Mouse (Mus musculus): Measurements from ENCODE around the gene Crip3. TPM values are rescaled to one million over a fixed set of nuclear protein-coding genes. Genes with fewer than 3 reads are reported as not detected.
A peak's percentile ranks its signal among the peaks of the same experiment; 100 is the strongest.

Crip3 gene
- polyA plus RNA-seq, 1 experiment from 2014 or later = 0.63 TPM

GRCm38 (mm10) chr17:46436672-46437366, 8.1 kb downstream of the Crip3 start:
- Histone ChIP-seq H3K4me2 (peak overlapping the region; percentile 35), H3K4me3 (replicated peaks) (0 out of 2 replicates have a peak overlapping the region, but pooled peaks have one; percentile 9), H3K36me3 (no peaks in the 10 kb centered on the region), H3K27ac (no peak overlapping the region), H3K4me1 (replicated peaks) (peaks cover 11% of the 10 kb centered on the region; the same call in 1 of the 2 replicates), H3K9me3 (no peaks in the 10 kb centered on the region), H3K27me3 (peaks cover 65% of the 10 kb centered on the region), H3K9ac (replicated peaks) (no peak overlapping the region)
- ATAC-seq (ENCODE audit: insufficient number of reproducible peaks, insufficient read depth, low FRiP score, low TSS enrichment, low read depth) = peak; percentile 34; the same call in 1 of the 2 replicates
- WGBS = 27% methylated on average over 23 of the region's 23 CpGs

- 86% methylated on average over 4 of the region's 4 CpGs for WGBS
- H3K27me3 ChIP-seq = peaks cover 75% of the 10 kb centered on the region
- H3K4me3 ChIP-seq (replicated peaks) = no peak within 1 kb of the TSS
Measured at GRCm38 (mm10) chr17:46438298-46438873, 9.7 kb downstream of the Crip3 start, which contains the start of gene Slc22a7. Gene Slc22a7, minus strand, starts transcription at chr17:46438457.

GRCm38 (mm10) chr17:46439176-46439575, 10.4 kb downstream of the Crip3 start:
- H3K4me2 ChIP-seq = no peak overlapping the region
- peaks cover 75% of the 10 kb centered on the region for H3K27me3 ChIP-seq
- H3K9ac ChIP-seq (replicated peaks) = no peak overlapping the region
- H3K9me3 ChIP-seq = no peaks in the 10 kb centered on the region
- no peak for ATAC-seq (ENCODE audit: insufficient number of reproducible peaks, insufficient read depth, low FRiP score, low TSS enrichment, low read depth)
- WGBS = 93% methylated on average over 10 of the region's 10 CpGs
- H3K36me3 ChIP-seq = no peaks in the 10 kb centered on the region
- peaks cover 17% of the 10 kb centered on the region; the same call in 1 of the 2 replicates for H3K4me1 ChIP-seq (replicated peaks)
- no peak overlapping the region for H3K4me3 ChIP-seq (replicated peaks)
- no peak overlapping the region for H3K27ac ChIP-seq

More at GRCm38 (mm10) chr17:46438298-46438873, 9.7 kb downstream of the Crip3 start, which contains the start of gene Slc22a7:
- Histone ChIP-seq H3K4me2 (no peak within 1 kb of the TSS), H3K9ac (replicated peaks) (no peak within 1 kb of the TSS; the same call in 1 of the 2 replicates), H3K27ac (no peak within 1 kb of the TSS), H3K4me1 (replicated peaks) (peaks cover 23% of the 10 kb centered on the region; the same call in 1 of the 2 replicates), H3K9me3 (no peaks in the 10 kb centered on the region), H3K36me3 (no peaks in the 10 kb centered on the region)
- ATAC-seq (ENCODE audit: insufficient number of reproducible peaks, insufficient read depth, low FRiP score, low TSS enrichment, low read depth) = no peak

- Histone ChIP-seq H3K27ac (no peak overlapping the region), H3K9me3 (no peaks in the 10 kb centered on the region)
- ATAC-seq (ENCODE audit: insufficient number of reproducible peaks, insufficient read depth, low FRiP score, low TSS enrichment, low read depth) = no peak
Measured at GRCm38 (mm10) chr17:46444839-46445579, 16.3 kb downstream of the Crip3 start.

GRCm38 (mm10) chr17:46446264-46446663, 17.5 kb downstream of the Crip3 start:
- Histone ChIP-seq H3K9me3 (no peaks in the 10 kb centered on the region; the same call in 1 of the 2 replicates), H3K4me3 (replicated peaks) (no peak overlapping the region), H3K27me3 (peaks cover 68% of the 10 kb centered on the region), H3K27ac (no peak overlapping the region), H3K4me1 (replicated peaks) (peaks cover 22% of the 10 kb centered on the region), H3K36me3 (no peaks in the 10 kb centered on the region), H3K9ac (replicated peaks) (no peak overlapping the region), H3K4me2 (no peak overlapping the region)
- no peak for ATAC-seq (ENCODE audit: insufficient number of reproducible peaks, insufficient read depth, low FRiP score, low TSS enrichment, low read depth)
- WGBS = 91% methylated on average over 16 of the region's 16 CpGs

More at GRCm38 (mm10) chr17:46444839-46445579, 16.3 kb downstream of the Crip3 start:
- Histone ChIP-seq H3K4me3 (replicated peaks) (peak overlapping the region; percentile 40), H3K4me1 (replicated peaks) (peaks cover 22% of the 10 kb centered on the region), H3K4me2 (peak overlapping the region; percentile 70), H3K36me3 (no peaks in the 10 kb centered on the region), H3K27me3 (peaks cover 74% of the 10 kb centered on the region), H3K9ac (replicated peaks) (peak overlapping the region; percentile 42)
- WGBS = 2% methylated on average over 50 of the region's 50 CpGs

- no peak overlapping the region for H3K4me2 ChIP-seq
- H3K36me3 ChIP-seq = no peaks in the 10 kb centered on the region
- H3K4me1 ChIP-seq (replicated peaks) = peaks cover 34% of the 10 kb centered on the region
- no peak for ATAC-seq (ENCODE audit: insufficient number of reproducible peaks, insufficient read depth, low FRiP score, low TSS enrichment, low read depth)
- 27% methylated on average over 5 of the region's 5 CpGs for WGBS
- H3K4me3 ChIP-seq (replicated peaks) = no peak overlapping the region
- no peak overlapping the region for H3K9ac ChIP-seq (replicated peaks)
- peaks cover 64% of the 10 kb centered on the region for H3K27me3 ChIP-seq
- H3K27ac ChIP-seq = no peak overlapping the region
- H3K9me3 ChIP-seq = no peaks in the 10 kb centered on the region; the same call in 1 of the 2 replicates
Measured at GRCm38 (mm10) chr17:46452683-46453082, 24.0 kb downstream of the Crip3 start.

- peak overlapping the region; percentile 50; the same call in 1 of the 2 replicates for H3K4me3 ChIP-seq (replicated peaks)
- H3K9me3 ChIP-seq = no peaks in the 10 kb centered on the region; the same call in 1 of the 2 replicates
- WGBS = 5% methylated on average over 13 of the region's 13 CpGs
- peak overlapping the region; percentile 91 for H3K4me2 ChIP-seq
- ATAC-seq (ENCODE audit: insufficient number of reproducible peaks, insufficient read depth, low FRiP score, low TSS enrichment, low read depth) = no peak
- H3K4me1 ChIP-seq (replicated peaks) = peaks cover 34% of the 10 kb centered on the region
- no peaks in the 10 kb centered on the region for H3K36me3 ChIP-seq
- H3K27ac ChIP-seq = no peak overlapping the region
- peaks cover 71% of the 10 kb centered on the region for H3K27me3 ChIP-seq
- H3K9ac ChIP-seq (replicated peaks) = no peak overlapping the region; the same call in 1 of the 2 replicates
Measured at GRCm38 (mm10) chr17:46453302-46453948, 24.7 kb downstream of the Crip3 start.

GRCm38 (mm10) chr17:46453970-46454411, 25.3 kb downstream of the Crip3 start:
- ATAC-seq (ENCODE audit: insufficient number of reproducible peaks, insufficient read depth, low FRiP score, low TSS enrichment, low read depth) = no peak
- Histone ChIP-seq H3K27ac (no peak overlapping the region), H3K4me1 (replicated peaks) (peaks cover 34% of the 10 kb centered on the region), H3K27me3 (peaks cover 77% of the 10 kb centered on the region), H3K36me3 (no peaks in the 10 kb centered on the region), H3K4me3 (replicated peaks) (peak overlapping the region; percentile 50), H3K4me2 (peak overlapping the region; percentile 91), H3K9me3 (no peaks in the 10 kb centered on the region; the same call in 1 of the 2 replicates), H3K9ac (replicated peaks) (peak overlapping the region; percentile 59)
- WGBS = 2% methylated on average over 26 of the region's 26 CpGs

GRCm38 (mm10) chr17:46454539-46454938, 25.8 kb downstream of the Crip3 start:
- Histone ChIP-seq H3K9me3 (no peaks in the 10 kb centered on the region; the same call in 1 of the 2 replicates), H3K9ac (replicated peaks) (peak overlapping the region; percentile 56), H3K4me1 (replicated peaks) (peaks cover 34% of the 10 kb centered on the region), H3K27me3 (peaks cover 82% of the 10 kb centered on the region), H3K36me3 (no peaks in the 10 kb centered on the region), H3K4me2 (peak overlapping the region; percentile 91), H3K4me3 (replicated peaks) (peak overlapping the region; percentile 50), H3K27ac (no peak overlapping the region)
- ATAC-seq (ENCODE audit: insufficient number of reproducible peaks, insufficient read depth, low FRiP score, low TSS enrichment, low read depth) = no peak
- 2% methylated on average over 9 of the region's 9 CpGs for WGBS

GRCm38 (mm10) chr17:46455110-46455691, 26.5 kb downstream of the Crip3 start:
- Histone ChIP-seq H3K4me1 (replicated peaks) (peaks cover 34% of the 10 kb centered on the region), H3K9me3 (no peaks in the 10 kb centered on the region; the same call in 1 of the 2 replicates), H3K36me3 (no peaks in the 10 kb centered on the region), H3K4me2 (peak overlapping the region; percentile 91), H3K27me3 (peaks cover 84% of the 10 kb centered on the region), H3K9ac (replicated peaks) (peak overlapping the region; percentile 56), H3K27ac (no peak overlapping the region), H3K4me3 (replicated peaks) (peak overlapping the region; percentile 50)
- ATAC-seq (ENCODE audit: insufficient number of reproducible peaks, insufficient read depth, low FRiP score, low TSS enrichment, low read depth) = 0 out of 2 replicates have a peak, but pooled peaks have one; percentile 52
- under 1% methylated on average over 29 of the region's 33 CpGs for WGBS

Measured in limb, embryonic 12.5 days (tissue).